Mouse (Mus musculus) cerebellum, adult 18-20 months (tissue): Measurements from ENCODE around the gene Tspan10.
A peak's percentile ranks its signal among the peaks of the same experiment; 100 is the strongest.

Experiments used
- DNase-seq, 2 experiments: peaks; one replicate each; pipeline ENCODE4 v3.0.0; 2021

Tspan10 gene

DNA sequence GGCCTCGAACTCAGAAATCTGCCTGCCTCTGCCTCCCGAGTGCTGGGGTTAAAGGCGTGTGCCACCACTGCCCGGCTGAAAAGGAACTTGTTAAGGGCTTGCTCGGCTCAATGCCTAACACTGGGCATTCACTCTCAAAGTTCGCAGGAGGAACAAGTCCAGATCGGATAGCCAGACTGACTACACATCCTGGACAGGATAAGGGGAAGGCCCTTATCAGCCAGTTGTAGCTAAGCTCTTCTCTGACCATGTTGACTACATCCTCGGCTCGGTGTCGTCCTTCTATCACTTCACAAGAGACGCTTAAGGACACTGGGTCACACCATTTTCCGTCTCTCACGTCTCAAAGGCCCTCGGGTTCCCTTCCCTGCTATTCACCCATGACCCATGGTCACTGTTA is 14.9 kb downstream of the Tspan10 start:
- DNase-seq = no peak

GRCm38 (mm10) chr11:120457772-120458751 is 15.6 kb downstream of the Tspan10 start, which contains the start of the genes Oxld1 and Ccdc137:
Gene Oxld1 (minus strand): TSS chr11:120458068.
Gene Ccdc137 (plus strand): TSS chr11:120458115.
- DNase-seq = peak; percentile 78 to 79

DNA sequence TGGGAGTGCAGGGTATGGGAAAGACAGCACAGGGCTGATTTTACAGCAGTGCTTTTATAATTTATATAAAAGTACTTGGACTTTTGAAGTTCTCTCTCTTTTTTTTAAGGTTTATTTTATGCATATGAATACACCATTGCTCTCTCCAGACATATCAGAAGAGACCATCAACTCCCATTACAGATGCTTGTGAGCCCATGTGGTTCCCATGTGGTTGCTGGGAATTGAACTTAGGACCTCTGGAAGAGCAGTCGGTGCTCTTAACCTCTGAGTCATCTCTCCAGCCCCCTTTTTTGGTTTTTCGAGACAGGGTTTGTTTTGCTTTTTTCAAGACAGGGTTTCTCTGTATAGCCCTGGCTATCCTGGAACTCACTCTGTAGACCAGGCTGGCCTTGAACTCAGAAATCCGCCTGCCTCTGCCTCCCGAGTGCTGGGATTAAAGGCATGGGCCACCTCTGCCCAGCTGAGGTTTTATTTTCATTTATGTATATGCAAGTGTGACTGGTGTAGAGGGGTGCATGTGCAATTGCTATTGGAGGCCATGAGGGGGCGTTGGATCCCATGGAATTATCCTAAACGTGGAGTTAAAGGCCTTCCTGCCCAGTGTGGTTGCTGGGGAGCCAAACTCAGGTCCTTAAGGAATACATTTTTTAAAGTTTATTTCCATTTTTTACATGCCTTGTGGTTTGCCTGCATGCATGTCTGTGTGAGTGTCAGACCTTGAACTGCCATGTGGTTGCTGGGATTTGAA is 16.6 kb downstream of the Tspan10 start:
- DNase-seq = no peak

DNA sequence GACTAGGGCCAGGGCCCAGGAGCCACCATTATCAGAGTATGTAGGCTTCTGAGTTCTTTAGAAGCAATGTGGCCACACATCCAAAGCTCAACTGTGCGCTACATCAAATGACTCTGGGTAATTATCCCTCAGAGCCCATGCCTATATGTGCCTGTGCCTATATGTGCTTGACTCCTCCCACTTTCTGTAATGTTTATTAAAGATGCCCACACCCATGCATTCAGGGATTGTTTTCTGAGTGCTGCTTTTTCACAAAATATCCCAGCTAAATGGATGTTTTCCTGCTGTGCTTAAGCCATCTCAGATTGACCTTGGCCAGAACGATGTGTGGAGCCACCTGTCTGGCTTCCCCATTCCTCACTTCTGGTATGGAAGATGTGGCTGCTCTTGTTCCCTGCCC is 21.1 kb downstream of the Tspan10 start:
- DNase-seq = no peak

DNA sequence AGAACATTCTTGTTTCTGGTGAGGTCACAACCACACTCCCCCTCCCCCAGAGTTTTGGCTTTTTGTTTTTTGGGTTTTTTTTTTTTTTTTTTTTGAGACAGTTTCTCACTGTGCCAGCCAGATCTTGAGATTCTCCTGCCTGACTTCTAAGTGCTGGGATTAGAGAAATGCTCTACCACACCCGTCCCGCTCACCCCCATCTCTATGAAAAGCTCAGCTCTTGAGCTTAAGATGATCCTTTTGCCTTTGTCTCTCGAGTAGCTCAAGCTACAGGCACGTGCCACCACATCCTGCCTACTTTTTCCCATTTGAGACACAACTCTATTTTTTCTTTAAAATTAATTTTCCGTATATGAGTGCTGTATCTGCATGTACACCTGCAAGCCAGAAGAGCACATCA is 21.9 kb downstream of the Tspan10 start:
- DNase-seq = no peak

- no peak for DNase-seq
Observed at GRCm38 (mm10) chr11:120465521-120465920, 23.1 kb downstream of the Tspan10 start.

DNA sequence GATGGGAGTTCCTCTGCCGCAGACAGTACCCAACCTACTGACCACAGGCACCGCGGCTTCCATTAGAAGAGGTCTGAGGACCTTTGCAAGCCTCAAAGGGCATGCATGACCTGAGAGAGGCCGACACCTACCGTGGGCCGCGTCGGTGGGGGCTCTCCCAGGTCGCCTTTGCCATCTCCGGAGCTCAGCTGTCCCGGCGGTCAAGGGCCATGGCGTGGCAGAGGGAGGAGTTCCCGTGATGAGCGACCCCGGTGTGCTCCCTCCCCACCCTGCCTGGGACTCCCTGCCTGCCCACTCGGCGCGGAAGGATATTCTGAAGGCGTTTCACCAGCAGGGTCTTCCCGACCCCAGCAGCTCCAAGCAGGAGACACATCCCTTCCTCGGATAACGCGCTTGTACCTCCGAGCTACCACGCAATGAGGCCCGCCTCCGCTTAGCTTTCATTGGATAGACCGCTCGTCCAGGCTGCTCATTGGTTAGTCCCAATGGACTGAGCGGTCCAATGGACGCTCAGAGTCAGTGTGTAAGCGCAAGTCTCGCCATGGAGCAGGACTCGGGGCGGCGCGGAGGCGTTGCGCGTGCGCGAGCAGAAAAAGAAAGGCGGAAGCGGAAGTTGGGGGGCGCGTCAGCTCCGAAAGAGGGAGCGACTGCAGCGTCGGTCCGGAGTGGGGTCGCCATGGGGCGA is 24.7 kb downstream of the Tspan10 start, which contains the start of gene Arl16:
Gene Arl16, minus strand, starts transcription at position 557 of the 685 bp plus-strand sequence.
- DNase-seq = peak; percentile 93 to 96

DNA sequence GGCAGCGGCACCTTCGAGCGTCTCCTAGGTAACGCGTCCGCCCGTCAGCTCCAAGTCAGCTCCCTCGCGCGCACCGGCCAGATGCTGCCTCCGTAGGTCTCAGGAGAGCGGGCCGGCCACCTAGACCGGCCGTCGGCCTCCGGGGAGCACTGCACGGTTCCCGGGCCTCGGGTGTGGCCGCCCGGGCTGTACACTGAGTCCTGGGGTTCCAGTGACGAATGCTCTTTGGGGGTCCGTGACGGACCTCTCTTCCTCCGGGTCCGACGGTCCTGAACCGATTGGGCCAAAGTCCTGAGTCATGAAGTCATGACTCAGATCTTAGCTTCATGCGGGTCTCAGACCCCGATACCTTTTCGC is 25.3 kb downstream of the Tspan10 start:
- DNase-seq = no peak

DNA sequence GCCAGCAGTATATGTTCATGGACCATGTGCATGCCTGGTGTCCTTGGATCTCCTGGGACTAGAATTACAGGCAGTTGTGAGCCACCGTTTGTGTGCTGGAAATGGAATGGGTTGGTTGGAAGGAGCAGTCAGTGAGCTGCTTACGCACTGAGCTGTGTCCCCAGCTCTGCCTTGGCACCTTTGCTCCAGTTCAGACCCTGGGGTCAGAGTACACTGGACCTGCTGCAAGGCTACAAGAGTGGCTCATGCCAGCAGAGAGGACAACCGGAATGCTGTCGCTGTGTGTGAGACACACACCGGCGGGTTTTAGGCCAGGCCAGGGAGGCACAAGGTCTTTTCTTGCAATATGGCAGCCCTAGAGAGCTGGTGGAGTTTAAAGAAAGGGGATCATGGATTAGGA is 29.6 kb downstream of the Tspan10 start:
- DNase-seq = no peak

DNA sequence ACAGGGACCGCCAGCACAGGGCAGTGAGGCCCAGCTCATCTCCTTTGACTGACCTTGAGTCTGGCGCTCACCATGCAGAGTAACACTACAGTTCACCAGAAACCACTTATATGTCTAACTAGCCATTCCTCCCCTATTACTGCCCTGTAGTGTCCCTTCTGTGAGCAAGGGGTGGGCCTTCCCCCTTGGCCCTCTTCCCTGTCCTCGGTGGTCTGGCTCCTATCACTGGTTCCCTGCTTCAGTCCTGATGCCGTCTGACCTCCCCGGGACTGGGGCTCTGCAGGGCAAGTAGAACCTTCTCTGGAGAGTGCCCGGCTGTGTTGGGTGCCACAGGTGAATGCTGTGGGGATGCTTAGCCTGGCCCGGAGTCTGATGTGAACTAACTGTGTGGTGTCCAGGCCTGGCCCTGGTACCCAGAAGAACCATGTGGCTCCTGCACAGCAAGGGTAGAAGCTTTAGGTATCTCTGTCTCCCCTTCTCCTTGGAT is 41.0 kb downstream of the Tspan10 start:
- DNase-seq = no peak

DNA sequence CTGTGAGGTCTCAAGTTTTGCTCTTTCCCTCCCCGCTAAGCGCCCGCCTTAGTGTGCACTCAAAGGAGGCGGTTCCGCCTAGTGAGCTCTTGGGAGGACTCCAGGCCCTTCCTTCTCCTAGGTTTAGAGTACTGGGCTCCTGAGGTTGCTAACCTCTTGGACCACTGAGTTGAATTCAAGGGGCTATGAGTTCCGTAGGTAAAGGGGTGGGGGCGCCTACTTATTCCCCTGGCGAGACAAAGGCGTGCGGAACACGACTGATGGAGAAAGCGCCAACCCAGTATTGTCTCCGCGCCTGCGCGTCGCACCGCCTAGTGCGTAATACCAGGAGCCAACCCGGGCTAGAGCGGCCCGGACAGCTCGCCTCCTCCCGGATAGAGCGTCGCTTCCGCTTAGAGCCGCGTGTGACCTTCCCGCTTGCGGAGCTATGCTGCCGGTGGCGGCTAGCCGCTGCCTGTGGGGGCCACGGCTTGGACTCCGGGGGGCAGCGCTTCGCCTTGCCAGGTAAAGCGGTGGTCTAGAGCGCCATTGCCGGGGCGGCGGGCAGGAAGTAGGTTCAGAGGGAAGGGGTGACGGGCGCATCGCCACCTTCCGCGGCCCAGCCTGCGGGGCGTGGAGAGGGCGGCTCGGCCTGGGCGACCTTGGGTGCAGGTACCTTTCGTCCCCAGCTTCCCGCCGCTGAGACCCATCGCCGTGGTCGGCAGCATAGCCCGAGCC is 42.0 kb downstream of the Tspan10 start, which contains the start of gene Mrpl12:
Gene Mrpl12, plus strand, starts transcription at position 349 of the 717 bp plus-strand sequence.
- DNase-seq = peak; percentile 91 to 92

- DNase-seq = no peak
Observed at GRCm38 (mm10) chr11:120485251-120485650, 42.8 kb downstream of the Tspan10 start.

DNA sequence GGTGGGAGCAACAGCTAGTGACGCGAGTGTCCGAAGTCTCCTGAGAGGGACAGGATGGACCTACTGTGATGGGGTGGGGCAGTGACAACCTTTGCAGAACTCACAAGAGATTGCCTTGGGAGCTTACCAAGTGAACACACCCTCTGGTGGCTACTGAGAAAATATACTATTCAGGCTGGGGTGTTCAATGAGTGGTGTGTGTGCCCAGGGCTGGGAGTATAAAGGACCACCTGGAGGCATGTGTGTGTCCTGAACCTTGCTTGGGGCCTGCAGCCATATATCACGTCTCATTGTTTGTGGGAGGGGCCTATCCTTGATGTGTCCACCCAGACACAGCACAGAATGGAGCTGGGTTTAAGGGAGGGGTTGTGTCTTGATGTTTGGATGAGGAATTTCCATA is 46.1 kb downstream of the Tspan10 start:
- DNase-seq = no peak

GRCm38 (mm10) chr11:120489054-120489761 is 46.8 kb downstream of the Tspan10 start:
- peak; percentile 71 to 73 for DNase-seq

DNA sequence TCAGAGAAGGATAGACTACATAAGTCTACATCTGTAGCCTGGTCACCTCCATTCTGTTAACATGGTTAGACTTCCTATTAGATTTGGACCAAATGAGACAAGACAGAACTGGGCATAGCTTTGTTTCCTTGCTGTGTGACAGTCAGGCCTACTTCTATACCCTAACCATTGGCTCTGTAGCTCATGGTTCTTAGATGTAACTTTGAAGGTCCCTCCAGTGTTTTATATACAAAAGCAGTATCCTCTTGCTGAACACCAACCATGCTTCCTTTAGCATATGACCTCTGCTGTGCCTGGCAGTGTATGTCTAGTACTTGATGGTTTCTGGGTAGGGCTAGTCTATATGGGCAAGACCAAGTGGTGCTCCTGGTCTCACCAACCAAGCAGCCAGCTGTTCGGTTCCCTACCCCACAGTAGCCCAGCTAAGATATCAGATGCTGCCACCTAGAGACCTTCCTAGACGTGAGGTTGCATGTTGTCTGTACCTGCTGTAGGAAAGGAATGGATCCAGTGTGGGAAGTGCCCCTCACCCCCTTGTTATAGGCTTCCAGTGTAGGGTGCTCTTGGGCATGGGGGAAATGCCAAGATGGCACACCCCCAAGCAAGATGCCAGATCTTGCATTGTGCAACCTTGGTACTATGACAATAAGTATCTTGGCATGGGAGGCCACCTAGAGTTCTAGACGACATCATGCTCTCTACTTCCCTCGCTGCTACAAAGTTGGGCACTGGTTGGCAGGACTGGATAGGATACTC is 48.0 kb downstream of the Tspan10 start:
- DNase-seq = no peak

GRCm38 (mm10) chr11:120491317-120492023 is 49.0 kb downstream of the Tspan10 start, which contains the start of gene Slc25a10:
Gene Slc25a10 (plus strand): TSS chr11:120491840.
- peak; percentile 90 to 92 for DNase-seq

GRCm38 (mm10) chr11:120492024-120492877 is 49.8 kb downstream of the Tspan10 start:
- no peak for DNase-seq

- DNase-seq = no peak
Observed at GRCm38 (mm10) chr11:120492878-120493203, 50.4 kb downstream of the Tspan10 start.

- no peak for DNase-seq
Observed at GRCm38 (mm10) chr11:120493351-120493750, 50.9 kb downstream of the Tspan10 start.
